Mouse (Mus musculus) kidney, adult 2 months (tissue): ENCODE results near the gene Mettl5. TPM values are rescaled to one million over a fixed set of nuclear protein-coding genes. Genes with fewer than 3 reads are reported as not detected.

Source experiments
- DNase-seq: peaks from one replicate; pipeline ENCODE4 v3.0.0; 2021
- H3K27ac ChIP-seq: fragments of 200-500 bp; 2 replicates; pipeline ENCODE4 v1.5.1; 2012; ENCODE audit warnings: low read depth, low read length, control low read depth, inconsistent platforms; ENCODE audit not compliant: insufficient read depth
- H3K27me3 ChIP-seq: fragments of 200-500 bp; replicated peaks from 2 replicates; pipeline ENCODE4 v1.6.1; 2012; ENCODE audit warnings: mild to moderate bottlenecking, moderate library complexity, low read length, inconsistent platforms; ENCODE audit not compliant: control insufficient read depth, insufficient read depth
- H3K36me3 ChIP-seq: fragments of 200-500 bp; 2 replicates; pipeline ENCODE4 v1.6.1; 2012; ENCODE audit warnings: mild to moderate bottlenecking, moderate library complexity, low read length, inconsistent platforms; ENCODE audit not compliant: control insufficient read depth, insufficient read depth
- H3K4me1 ChIP-seq: fragments of 200-500 bp; 2 replicates; pipeline ENCODE4 v1.6.1; 2011; ENCODE audit warnings: low read length; ENCODE audit not compliant: control insufficient read depth, insufficient read depth
- H3K4me3 ChIP-seq: fragments of 200-500 bp; 2 replicates; pipeline ENCODE4 v1.5.1; 2011; ENCODE audit warnings: mild to moderate bottlenecking, low read depth, low read length, control low read depth; ENCODE audit not compliant: insufficient read depth
- CTCF ChIP-seq: fragments of 200-500 bp; conservative IDR thresholded peaks from 2 replicates; pipeline ENCODE4 v1.5.1; 2011; ENCODE audit warnings: low read depth, mild to moderate bottlenecking, control low read depth, low read length, moderate library complexity, mixed read lengths; ENCODE audit not compliant: insufficient read depth, insufficient read length
- POLR2A ChIP-seq: fragments of 200-500 bp; IDR thresholded peaks from one replicate; pipeline ENCODE4 v1.6.1; 2011; ENCODE audit warnings: low read depth, low read length, control low read depth
- WGBS: fragments of 180-500 bp; shearing (Covaris S2); methylation state at CpG from one replicate; pipeline ENCODE4 v1.1.7; 2018; 5-methylcytosine and 5-hydroxymethylcytosine counted together
- polyA plus RNA-seq: library from polyadenylated mRNA; depleted of rRNA; stranded (reverse); fragments of >200 nt; gene quantifications from 2 replicates; pipeline ENCODE4 v1.2.3, GENCODE M21; 2012

The Mettl5 gene
- polyA plus RNA-seq, 1 experiment = 8.8 TPM

DNA sequence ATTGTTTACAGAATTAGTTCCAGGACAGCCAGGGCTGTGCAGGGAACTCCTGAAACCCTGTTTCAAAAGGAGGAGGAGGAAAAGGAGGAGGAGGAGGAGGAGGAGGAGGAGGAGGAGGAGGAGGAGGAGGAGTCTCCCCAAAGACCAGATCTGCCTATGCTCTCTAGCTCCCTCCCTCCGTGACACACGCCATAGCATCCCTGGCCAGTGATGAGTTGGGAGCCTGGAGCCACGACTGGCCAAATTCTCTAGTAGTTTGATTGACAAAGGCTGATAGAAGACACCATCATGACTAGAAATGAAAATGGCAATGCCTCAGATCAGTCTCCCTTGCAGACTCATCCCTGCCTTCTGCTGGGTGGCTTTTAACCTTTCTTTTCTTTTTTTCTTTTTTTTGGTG is 47.4 kb downstream of the Mettl5 start:
- no peak for TF ChIP-seq POLR2A
- 0 out of 2 replicates have a peak, but pooled peaks have one; percentile 15 for TF ChIP-seq CTCF
- no peak overlapping the region for H3K27ac ChIP-seq
- 67% methylated on average over 3 of the region's 3 CpGs for WGBS

GRCm38 (mm10) chr2:69837244-69837967 is 48.0 kb downstream of the Mettl5 start:
- no peaks in the 10 kb centered on the region for H3K36me3 ChIP-seq
- H3K27me3 ChIP-seq = no peaks in the 10 kb centered on the region
- H3K4me3 ChIP-seq = no peak overlapping the region
- no peaks in the 10 kb centered on the region for H3K4me1 ChIP-seq
- H3K27ac ChIP-seq = no peak overlapping the region
- DNase-seq = no peak
- TF ChIP-seq CTCF (no peak), POLR2A (no peak)
- 87% methylated on average over 7 of the region's 7 CpGs for WGBS

More for the DNA sequence above, 47.4 kb downstream of the Mettl5 start:
- H3K4me3 ChIP-seq = no peak overlapping the region
- no peaks in the 10 kb centered on the region for H3K27me3 ChIP-seq
- H3K36me3 ChIP-seq = no peaks in the 10 kb centered on the region
- H3K4me1 ChIP-seq = no peaks in the 10 kb centered on the region
- DNase-seq = no peak

DNA sequence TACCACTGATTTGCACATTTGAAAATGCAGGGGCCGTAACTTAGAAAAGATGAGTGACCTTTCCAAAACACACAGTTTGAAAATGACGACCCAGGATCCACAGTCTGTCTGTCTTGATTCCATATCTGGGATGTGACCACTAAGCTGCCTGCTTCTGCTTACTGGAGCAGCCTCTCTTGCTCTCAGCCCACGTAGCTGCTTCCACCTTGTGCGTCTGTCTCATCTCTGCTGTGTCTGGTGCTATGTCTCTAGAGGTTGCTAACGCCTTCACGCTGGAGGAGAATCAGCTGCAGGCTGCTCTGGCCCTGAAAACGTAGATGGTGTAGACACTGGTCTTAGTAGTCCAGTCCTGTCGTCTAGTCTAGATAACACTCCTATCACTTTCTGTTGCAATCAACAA is 55.3 kb downstream of the Mettl5 start:
- TF ChIP-seq CTCF (no peak), POLR2A (no peak)
- DNase-seq = no peak
- WGBS = 92% methylated on average over 8 of the region's 8 CpGs
- no peak overlapping the region for H3K27ac ChIP-seq
- no peaks in the 10 kb centered on the region for H3K4me1 ChIP-seq
- no peaks in the 10 kb centered on the region for H3K27me3 ChIP-seq
- no peak overlapping the region for H3K4me3 ChIP-seq
- no peaks in the 10 kb centered on the region for H3K36me3 ChIP-seq

DNA sequence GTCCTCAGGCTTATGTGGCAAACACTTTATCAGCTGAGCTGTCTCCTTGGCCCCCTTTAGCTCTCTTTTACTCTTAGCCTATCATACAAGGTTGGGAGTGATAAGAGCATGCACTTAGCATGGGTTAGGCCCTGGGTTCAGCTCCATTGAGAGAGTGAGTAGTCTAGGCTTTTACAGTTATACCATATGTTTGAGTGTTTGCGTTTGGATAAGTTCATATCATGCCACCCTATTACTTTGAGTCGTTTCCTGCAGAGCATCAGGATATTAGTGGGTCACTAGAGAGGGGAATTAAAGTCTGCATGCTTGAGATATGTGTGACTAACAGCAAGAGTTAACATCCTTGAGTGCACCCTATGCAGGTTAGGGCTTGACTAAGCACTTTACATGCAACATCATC is 55.7 kb downstream of the Mettl5 start:
- 93% methylated on average over 2 of the region's 2 CpGs for whole genome bisulfite sequencing
- H3K36me3 ChIP-seq = no peaks in the 10 kb centered on the region
- H3K27ac ChIP-seq = no peak overlapping the region
- no peak for DNase-seq
- no peaks in the 10 kb centered on the region for H3K27me3 ChIP-seq
- no peaks in the 10 kb centered on the region for H3K4me1 ChIP-seq
- H3K4me3 ChIP-seq = no peak overlapping the region
- TF ChIP-seq CTCF (no peak), POLR2A (no peak)

GRCm38 (mm10) chr2:69828031-69828430 is 57.4 kb downstream of the Mettl5 start:
- Histone ChIP-seq H3K4me3 (no peak overlapping the region), H3K27me3 (no peaks in the 10 kb centered on the region), H3K27ac (no peak overlapping the region), H3K36me3 (no peaks in the 10 kb centered on the region), H3K4me1 (no peaks in the 10 kb centered on the region)
- WGBS = 55% methylated on average over 7 of the region's 7 CpGs
- no peak for TF ChIP-seq POLR2A
- no peak for TF ChIP-seq CTCF
- no peak for DNase-seq

DNA sequence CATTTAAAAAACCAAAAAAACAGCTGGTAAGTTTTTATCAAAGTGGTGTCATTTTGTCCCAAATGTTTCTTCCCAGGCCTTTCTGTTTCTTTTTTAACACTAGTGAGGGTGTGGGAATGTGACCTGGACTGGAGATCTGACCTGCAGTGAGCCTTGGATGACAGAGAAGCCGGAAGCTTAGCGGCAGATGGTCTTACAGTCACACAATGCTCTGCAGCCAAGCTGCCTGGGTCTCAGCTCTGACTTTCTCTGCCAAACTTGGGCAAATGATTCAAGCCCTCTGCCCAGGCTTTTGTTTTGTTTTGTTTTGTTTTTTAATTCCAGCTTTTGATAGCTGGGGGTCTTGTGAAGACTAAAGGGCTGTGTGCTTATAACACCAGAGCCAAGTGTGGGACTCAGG is 59.0 kb downstream of the Mettl5 start:
- no peaks in the 10 kb centered on the region for H3K4me1 ChIP-seq
- H3K4me3 ChIP-seq = no peak overlapping the region
- WGBS = 76% methylated on average over 2 of the region's 2 CpGs
- TF ChIP-seq CTCF (no peak), POLR2A (no peak)
- H3K36me3 ChIP-seq = no peaks in the 10 kb centered on the region
- H3K27ac ChIP-seq = no peak overlapping the region
- no peaks in the 10 kb centered on the region for H3K27me3 ChIP-seq
- DNase-seq = peak; percentile 17

- no peak for TF ChIP-seq CTCF
- no peak for TF ChIP-seq POLR2A
- H3K36me3 ChIP-seq = no peaks in the 10 kb centered on the region
- no peak for DNase-seq
- no peak overlapping the region for H3K4me3 ChIP-seq
- H3K4me1 ChIP-seq = no peaks in the 10 kb centered on the region
- no peak overlapping the region for H3K27ac ChIP-seq
- 78% methylated on average over 10 of the region's 10 CpGs for WGBS
- no peaks in the 10 kb centered on the region for H3K27me3 ChIP-seq
These were observed 59.5 kb downstream of the Mettl5 start for GRCm38 (mm10) chr2:69825898-69826297.
